Mouse (Mus musculus) embryonic facial prominence, embryonic 13.5 days (tissue): Measurements from ENCODE around the gene Nol4l. TPM values are rescaled to one million over a fixed set of nuclear protein-coding genes. Genes with fewer than 3 reads are reported as not detected.

Experiments
- ATAC-seq: fragments of 200-750 bp; cut with Nextera tagmentation; 2 replicates; pipeline ENCODE4 v1.8.0; 2017; ENCODE audit warnings: low read depth; ENCODE audit not compliant: insufficient number of reproducible peaks, insufficient read depth, low FRiP score, low TSS enrichment
- H3K27ac ChIP-seq: fragments of 300-500 bp; sonication (generic); 2 replicates; pipeline ENCODE4 v1.5.1; 2015; ENCODE audit warnings: moderate library complexity, mild to moderate bottlenecking, inconsistent platforms
- H3K27me3 ChIP-seq: fragments of 300-500 bp; sonication (generic); 2 replicates; pipeline ENCODE4 v1.6.1; 2015; ENCODE audit warnings: mild to moderate bottlenecking, inconsistent platforms
- H3K36me3 ChIP-seq: fragments of 300-500 bp; sonication (generic); 2 replicates; pipeline ENCODE4 v1.6.1; 2015; ENCODE audit warnings: mild to moderate bottlenecking, inconsistent platforms
- H3K4me1 ChIP-seq: fragments of 300-500 bp; sonication (generic); 2 replicates; pipeline ENCODE4 v1.6.1; 2015; ENCODE audit warnings: inconsistent platforms
- H3K4me2 ChIP-seq: fragments of 300-500 bp; sonication (generic); 2 replicates; pipeline ENCODE4 v1.6.1; 2015; ENCODE audit warnings: moderate library complexity, mild to moderate bottlenecking, inconsistent platforms
- H3K4me3 ChIP-seq: fragments of 300-500 bp; sonication (generic); 2 replicates; pipeline ENCODE4 v1.5.1; 2015; ENCODE audit warnings: mild to moderate bottlenecking, inconsistent platforms
- H3K9ac ChIP-seq: fragments of 300-500 bp; sonication (generic); 2 replicates; pipeline ENCODE4 v1.6.1; 2015; ENCODE audit warnings: mild to moderate bottlenecking, inconsistent platforms
- H3K9me3 ChIP-seq: fragments of 300-500 bp; sonication (generic); 2 replicates; pipeline ENCODE4 v1.6.1; 2016; ENCODE audit warnings: inconsistent platforms
- WGBS: fragments of 180-500 bp; shearing (Covaris S2); methylation state at CpG from one replicate; pipeline ENCODE4 v1.1.7; 2015; ENCODE audit warnings: mixed read lengths; 5-methylcytosine and 5-hydroxymethylcytosine counted together
- polyA plus RNA-seq: library from polyadenylated mRNA; unstranded; fragments of >200 nt; fragmentation: Nextera tagmentation; extraction: Ambion mirVana; gene quantifications from 2 replicates; pipeline ENCODE4 v1.2.1, GENCODE M21; 2015

Nol4l gene
- polyA plus RNA-seq, 1 experiment from 2014 or later = 12.4 TPM

DNA sequence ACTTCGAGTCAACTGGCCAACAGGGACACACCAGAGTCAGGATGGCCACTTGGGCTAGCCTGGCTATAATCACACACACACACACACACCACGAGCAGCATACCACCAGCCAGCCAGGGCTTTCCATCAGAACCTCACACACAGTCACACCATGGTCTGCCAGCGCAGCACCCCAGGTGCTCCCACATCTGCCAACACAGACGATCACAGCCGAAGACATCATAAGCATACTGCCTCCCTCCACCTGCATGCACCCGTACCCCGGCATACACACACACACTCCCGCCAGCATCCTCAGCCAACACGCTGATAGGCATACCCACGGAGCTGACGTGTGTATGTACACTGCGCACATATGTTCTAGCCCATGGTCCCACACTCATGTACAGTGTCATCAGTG lies 6.1 kb downstream of the Nol4l start:
- Histone ChIP-seq H3K9ac (no peak overlapping the region), H3K36me3 (no peaks in the 10 kb centered on the region), H3K4me1 (peaks cover 42% of the 10 kb centered on the region), H3K27me3 (peaks cover 33% of the 10 kb centered on the region), H3K4me3 (no peak overlapping the region), H3K27ac (no peak overlapping the region), H3K9me3 (no peaks in the 10 kb centered on the region), H3K4me2 (no peak overlapping the region)
- 86% methylated on average over 12 of the region's 12 CpGs for WGBS
- ATAC-seq = no peak

DNA sequence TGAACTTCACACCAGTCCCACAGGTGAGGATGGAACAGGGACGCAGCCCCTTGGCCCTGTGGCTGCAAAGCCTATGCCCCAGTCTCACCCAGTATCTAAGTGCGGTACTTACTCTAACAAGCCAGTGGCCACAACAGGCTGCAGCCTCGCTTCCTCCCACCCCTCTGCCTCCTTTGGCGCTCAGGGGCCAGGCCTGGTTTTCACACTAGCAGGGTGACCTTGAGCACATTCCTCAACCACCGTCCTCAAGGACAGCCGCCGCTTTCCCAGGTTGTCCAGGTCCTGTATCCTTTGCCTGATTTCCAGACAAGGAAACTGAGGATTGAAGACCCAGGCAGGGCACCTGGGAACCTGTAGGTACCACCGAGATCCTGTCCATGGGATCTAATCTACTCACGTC lies 6.6 kb downstream of the Nol4l start:
- H3K4me2 ChIP-seq = no peak overlapping the region
- H3K9ac ChIP-seq = no peak overlapping the region
- no peaks in the 10 kb centered on the region for H3K9me3 ChIP-seq
- no peak overlapping the region for H3K4me3 ChIP-seq
- no peak overlapping the region for H3K27ac ChIP-seq
- H3K27me3 ChIP-seq = peaks cover 28% of the 10 kb centered on the region
- peaks cover 37% of the 10 kb centered on the region for H3K4me1 ChIP-seq
- no peak for ATAC-seq
- WGBS = 72% methylated on average over 9 of the region's 9 CpGs
- H3K36me3 ChIP-seq = no peaks in the 10 kb centered on the region

DNA sequence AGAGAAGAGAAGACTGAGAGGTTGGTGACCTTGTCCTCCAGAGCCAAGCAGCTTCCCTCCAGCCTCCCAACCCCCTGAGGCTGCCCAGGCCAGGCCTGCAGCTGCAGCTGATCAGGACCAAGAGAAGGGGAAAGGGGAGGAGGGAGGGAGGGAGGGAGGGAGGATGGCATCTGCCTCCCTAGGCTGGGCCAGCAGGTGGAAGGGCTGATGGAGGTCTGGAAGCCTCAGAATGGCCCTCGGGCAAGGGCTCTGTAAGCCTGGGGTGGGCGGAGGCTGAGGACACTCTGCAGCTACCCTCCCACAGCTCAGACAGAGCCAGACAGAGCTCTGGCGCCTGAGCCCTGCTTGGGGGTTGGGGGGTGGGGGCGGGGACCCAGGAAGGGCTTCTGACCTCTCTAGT lies 7.5 kb downstream of the Nol4l start:
- Histone ChIP-seq H3K36me3 (no peaks in the 10 kb centered on the region), H3K27ac (no peak overlapping the region), H3K4me2 (no peak overlapping the region), H3K9ac (no peak overlapping the region), H3K4me1 (peaks cover 28% of the 10 kb centered on the region), H3K27me3 (peaks cover 19% of the 10 kb centered on the region), H3K4me3 (no peak overlapping the region), H3K9me3 (no peaks in the 10 kb centered on the region)
- WGBS = 17% methylated on average over 4 of the region's 4 CpGs
- ATAC-seq = peak; percentile 20; the same call in 1 of the 2 replicates

DNA sequence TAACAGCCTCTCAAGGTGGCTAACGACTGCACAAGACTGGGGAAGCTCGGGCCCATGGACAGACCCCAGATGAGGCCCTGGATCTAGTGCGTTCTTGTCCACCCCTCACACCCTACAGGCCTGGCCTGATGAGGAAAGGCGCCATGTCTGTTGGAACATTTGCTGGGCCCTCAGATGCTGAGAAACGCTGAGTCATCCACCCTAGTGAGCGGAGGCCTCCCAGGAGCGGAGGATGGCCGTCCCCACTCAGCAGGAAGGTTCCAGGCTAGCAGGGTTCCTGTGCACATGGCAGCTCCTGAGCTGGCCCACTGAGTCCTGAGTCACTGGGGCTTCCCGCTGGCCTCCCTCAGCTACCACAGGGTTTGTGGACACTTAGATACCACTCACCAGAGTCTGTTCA lies 9.7 kb downstream of the Nol4l start:
- WGBS = 74% methylated on average over 9 of the region's 9 CpGs

DNA sequence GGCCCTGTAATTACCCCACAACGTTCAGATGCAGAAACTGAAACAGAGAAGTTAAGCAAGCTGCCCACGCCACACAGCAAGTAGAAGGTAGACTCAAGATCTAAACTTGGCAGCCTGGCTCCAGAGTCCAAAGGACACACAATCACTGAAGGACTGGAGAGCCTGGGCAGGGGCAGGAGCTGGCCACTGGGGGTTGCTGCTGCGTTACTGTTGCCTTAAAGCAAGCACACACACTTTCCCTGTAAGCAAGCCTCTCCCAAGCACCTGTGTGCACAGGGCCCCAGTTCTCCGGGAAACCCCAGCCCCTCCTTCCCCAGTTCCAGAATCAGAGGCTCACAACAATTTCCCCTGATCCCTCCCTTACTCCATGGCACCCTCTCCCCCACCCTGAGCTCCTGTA lies 12.8 kb downstream of the Nol4l start:
- Histone ChIP-seq H3K4me3 (no peak overlapping the region), H3K4me1 (peaks cover 7% of the 10 kb centered on the region; the same call in 1 of the 2 replicates), H3K27ac (no peak overlapping the region), H3K9ac (peak overlapping the region; percentile 7; the same call in 1 of the 2 replicates), H3K27me3 (no peaks in the 10 kb centered on the region; the same call in 1 of the 2 replicates), H3K9me3 (no peaks in the 10 kb centered on the region), H3K36me3 (no peaks in the 10 kb centered on the region), H3K4me2 (no peak overlapping the region)
- ATAC-seq = no peak
- 41% methylated on average over 4 of the region's 4 CpGs for WGBS

More for the DNA sequence above, 9.7 kb downstream of the Nol4l start:
- Histone ChIP-seq H3K4me3 (no peak overlapping the region), H3K27me3 (no peaks in the 10 kb centered on the region; the same call in 1 of the 2 replicates), H3K4me1 (peaks cover 9% of the 10 kb centered on the region), H3K9ac (no peak overlapping the region), H3K27ac (no peak overlapping the region), H3K9me3 (no peaks in the 10 kb centered on the region), H3K4me2 (no peak overlapping the region), H3K36me3 (no peaks in the 10 kb centered on the region)
- ATAC-seq = no peak

DNA sequence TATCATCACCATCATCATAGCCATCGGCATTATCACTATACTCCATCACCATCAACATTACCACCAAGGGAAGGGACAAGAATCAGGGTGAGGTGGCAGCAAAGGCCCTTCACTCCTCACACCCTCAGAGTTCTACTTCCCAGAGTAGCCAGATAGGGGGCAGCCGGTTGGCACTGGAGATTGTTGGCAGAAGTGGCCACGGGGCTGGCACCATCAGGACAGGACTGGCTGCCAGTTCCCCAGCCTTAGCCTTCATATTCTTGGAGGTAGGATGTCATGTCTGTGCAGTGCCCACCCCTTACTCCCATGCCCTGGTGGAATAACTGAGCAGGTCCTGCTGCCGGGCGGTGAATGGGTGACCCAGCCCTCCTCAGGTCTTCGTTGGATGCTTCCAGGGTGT lies 14.2 kb downstream of the Nol4l start:
- WGBS = 84% methylated on average over 6 of the region's 6 CpGs
- no peaks in the 10 kb centered on the region for H3K36me3 ChIP-seq
- peaks cover 6% of the 10 kb centered on the region; the same call in 1 of the 2 replicates for H3K4me1 ChIP-seq
- no peak overlapping the region for H3K4me3 ChIP-seq
- H3K9ac ChIP-seq = no peak overlapping the region
- no peaks in the 10 kb centered on the region for H3K9me3 ChIP-seq
- H3K27me3 ChIP-seq = no peaks in the 10 kb centered on the region
- no peak for ATAC-seq
- H3K4me2 ChIP-seq = no peak overlapping the region
- no peak overlapping the region for H3K27ac ChIP-seq

DNA sequence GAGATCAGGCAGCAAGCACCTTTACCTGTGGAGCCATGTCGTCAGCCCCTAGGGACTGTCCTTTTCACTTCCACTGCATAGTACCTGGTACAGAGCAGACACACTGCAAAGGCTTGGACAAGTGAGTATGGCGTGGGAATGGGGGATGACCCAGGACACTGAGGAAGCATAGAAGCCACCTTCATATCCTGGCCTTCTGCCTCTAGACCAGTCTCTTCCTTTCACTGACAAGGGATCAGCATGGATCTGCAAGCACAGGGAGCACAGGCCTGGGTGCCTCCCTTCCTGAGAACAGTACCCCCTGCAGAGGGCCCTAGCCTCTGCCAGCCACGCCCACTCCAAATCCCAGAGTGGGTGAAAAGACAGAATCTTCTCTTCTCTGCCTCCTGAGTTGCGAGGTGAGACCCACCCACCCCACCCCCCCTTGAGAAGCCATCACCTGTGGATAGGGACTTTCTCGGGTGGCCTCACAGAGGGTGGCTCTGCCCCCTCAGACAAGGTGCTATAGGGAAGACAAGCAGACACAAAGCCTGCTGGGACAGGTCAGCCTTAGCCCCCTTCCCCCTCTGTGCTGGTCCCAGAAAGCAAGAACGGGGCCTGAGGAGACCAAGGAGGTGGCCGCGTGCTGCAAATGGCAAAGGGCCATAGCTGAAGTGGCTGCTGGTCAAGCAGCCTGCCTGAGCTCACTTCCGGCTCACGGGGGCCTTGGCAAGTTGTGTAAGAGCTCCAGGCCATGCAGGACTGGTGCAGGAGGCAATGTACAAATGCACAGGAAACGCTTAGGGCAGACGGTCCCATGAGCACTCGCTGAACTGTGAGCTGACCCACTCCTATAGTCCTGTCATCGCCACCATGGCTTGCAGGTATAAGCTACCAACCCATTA lies 15.0 kb downstream of the Nol4l start:
- H3K9ac ChIP-seq = no peak overlapping the region
- ATAC-seq = no peak; the same call in 1 of the 2 replicates
- H3K9me3 ChIP-seq = no peaks in the 10 kb centered on the region
- H3K27ac ChIP-seq = no peak overlapping the region
- H3K4me1 ChIP-seq = peaks cover 8% of the 10 kb centered on the region
- no peaks in the 10 kb centered on the region for H3K36me3 ChIP-seq
- H3K4me3 ChIP-seq = no peak overlapping the region
- H3K27me3 ChIP-seq = peaks cover 2% of the 10 kb centered on the region; the same call in 1 of the 2 replicates
- 68% methylated on average over 13 of the region's 14 CpGs for WGBS
- no peak overlapping the region for H3K4me2 ChIP-seq

DNA sequence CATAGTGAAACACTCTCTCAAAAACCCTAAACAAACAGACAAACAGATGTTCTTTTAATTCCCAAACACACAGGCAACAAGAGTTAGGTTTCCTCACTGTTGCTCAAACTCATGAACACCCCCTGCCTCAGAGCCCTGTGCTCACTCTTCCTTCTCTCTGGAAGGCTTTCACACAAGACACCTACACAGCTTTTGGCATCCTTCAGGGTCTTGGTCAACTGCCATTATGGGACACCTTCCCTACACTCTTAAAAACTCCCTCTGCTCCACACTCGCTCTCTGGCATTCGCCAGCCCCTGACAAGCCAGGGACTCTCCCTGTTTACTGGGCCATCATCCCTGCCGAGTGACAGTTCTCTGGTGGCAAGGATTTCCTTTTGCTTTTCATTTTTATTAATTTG lies 15.8 kb downstream of the Nol4l start:
- peaks cover 3% of the 10 kb centered on the region; the same call in 1 of the 2 replicates for H3K27me3 ChIP-seq
- no peaks in the 10 kb centered on the region for H3K36me3 ChIP-seq
- no peak overlapping the region for H3K4me2 ChIP-seq
- 85% methylated on average over 3 of the region's 3 CpGs for WGBS
- H3K4me3 ChIP-seq = no peak overlapping the region
- no peaks in the 10 kb centered on the region for H3K9me3 ChIP-seq
- H3K9ac ChIP-seq = no peak overlapping the region
- no peak overlapping the region for H3K27ac ChIP-seq
- H3K4me1 ChIP-seq = peaks cover 16% of the 10 kb centered on the region
- ATAC-seq = no peak

DNA sequence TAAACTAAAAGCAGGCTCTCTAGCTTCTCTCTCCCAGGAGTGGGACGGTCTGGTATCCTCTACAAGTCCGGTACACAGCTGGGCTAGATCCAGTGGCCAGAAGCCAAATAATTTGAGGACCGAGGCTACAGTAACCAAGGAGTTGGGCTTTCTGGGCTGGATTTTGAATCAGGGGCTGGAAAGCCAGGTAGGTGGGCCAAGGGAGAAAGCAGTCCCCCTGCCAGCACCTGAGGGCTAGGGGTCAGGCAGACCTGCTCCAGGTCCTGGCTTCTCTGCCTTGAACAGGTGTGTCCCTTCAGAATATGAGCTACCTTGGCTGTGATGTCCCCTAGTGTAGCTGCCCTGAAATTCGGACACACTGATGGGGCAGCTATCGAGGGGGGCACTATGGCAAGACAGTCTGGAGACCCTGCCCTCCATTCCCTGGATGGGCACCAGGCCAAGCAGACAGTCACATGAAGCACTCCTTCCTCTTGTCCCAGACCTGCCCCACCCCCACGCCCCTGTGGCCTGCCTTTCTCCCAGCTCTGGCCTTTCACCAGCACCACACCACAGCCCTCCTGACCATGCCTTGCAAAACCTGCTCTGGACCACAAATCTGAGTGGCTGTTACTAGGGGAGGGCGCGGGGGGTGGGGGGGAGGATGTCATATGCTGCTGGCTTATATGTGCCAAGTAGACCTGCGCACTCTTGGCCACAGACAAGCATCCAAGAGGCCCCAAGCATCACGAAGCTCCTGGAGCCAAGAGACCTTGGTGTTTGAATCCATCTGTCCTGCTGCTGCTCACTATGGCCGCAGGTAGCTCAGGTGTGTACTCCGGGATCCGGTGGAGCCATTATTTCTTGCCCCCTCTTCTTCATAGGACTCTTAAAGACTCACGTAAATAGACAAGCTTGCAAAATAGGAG lies 17.1 kb downstream of the Nol4l start:
- H3K4me2 ChIP-seq = no peak overlapping the region
- no peak overlapping the region for H3K9ac ChIP-seq
- no peaks in the 10 kb centered on the region for H3K36me3 ChIP-seq
- 77% methylated on average over 14 of the region's 14 CpGs for WGBS
- no peak overlapping the region for H3K4me3 ChIP-seq
- no peak overlapping the region for H3K27ac ChIP-seq
- no peaks in the 10 kb centered on the region for H3K9me3 ChIP-seq
- peaks cover 3% of the 10 kb centered on the region; the same call in 1 of the 2 replicates for H3K27me3 ChIP-seq
- ATAC-seq = no peak
- peaks cover 16% of the 10 kb centered on the region for H3K4me1 ChIP-seq

DNA sequence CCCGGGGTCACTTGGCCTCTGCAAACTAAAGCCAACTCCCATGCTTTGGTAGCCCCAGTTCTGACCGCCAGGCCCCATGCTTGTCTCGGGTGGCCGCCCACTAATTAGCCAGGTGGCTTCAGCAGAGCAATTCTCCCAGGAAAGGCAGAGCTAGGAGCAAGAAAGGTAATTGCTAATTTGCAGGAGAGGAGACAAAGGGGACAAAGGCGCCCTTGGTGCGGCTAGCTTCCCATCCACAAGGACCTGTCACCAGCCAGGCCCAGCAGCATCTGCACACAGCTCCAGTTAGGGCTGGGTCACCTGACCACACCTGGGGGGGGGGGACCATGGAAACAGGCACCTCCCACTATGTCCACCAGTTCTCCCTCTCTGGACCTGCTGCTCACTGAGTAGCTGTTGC lies 18.2 kb downstream of the Nol4l start:
- H3K9ac ChIP-seq = no peak overlapping the region
- H3K4me1 ChIP-seq = peaks cover 16% of the 10 kb centered on the region
- H3K27ac ChIP-seq = no peak overlapping the region
- peaks cover 3% of the 10 kb centered on the region; the same call in 1 of the 2 replicates for H3K27me3 ChIP-seq
- WGBS = 55% methylated on average over 6 of the region's 6 CpGs
- no peaks in the 10 kb centered on the region for H3K36me3 ChIP-seq
- no peak overlapping the region for H3K4me2 ChIP-seq
- H3K9me3 ChIP-seq = no peaks in the 10 kb centered on the region
- H3K4me3 ChIP-seq = no peak overlapping the region
- no peak for ATAC-seq

DNA sequence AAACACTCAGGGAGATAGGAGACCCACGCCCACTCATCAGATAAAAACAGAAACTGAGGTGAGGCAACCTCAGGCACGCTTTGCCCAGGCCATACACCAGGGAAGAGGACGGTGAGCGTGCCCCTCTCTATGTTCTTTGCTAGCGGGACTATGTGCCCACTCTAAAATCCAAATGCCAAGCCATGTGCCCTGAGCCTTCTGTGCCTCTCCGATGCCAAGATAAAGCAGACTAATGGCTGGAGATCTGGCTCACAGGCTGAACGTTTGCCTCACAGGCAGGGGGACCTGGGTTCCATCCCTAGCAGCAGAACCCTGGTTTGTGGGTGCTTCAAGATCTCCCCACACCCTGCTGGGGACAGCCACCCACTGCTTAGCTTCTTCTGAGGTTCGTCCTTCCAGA lies 19.6 kb downstream of the Nol4l start:
- H3K9ac ChIP-seq = no peak overlapping the region

More for the DNA sequence above, 19.6 kb downstream of the Nol4l start:
- 82% methylated on average over 8 of the region's 8 CpGs for WGBS
- Histone ChIP-seq H3K4me1 (peaks cover 16% of the 10 kb centered on the region), H3K9me3 (no peaks in the 10 kb centered on the region), H3K36me3 (no peaks in the 10 kb centered on the region), H3K27ac (no peak overlapping the region), H3K4me3 (no peak overlapping the region), H3K4me2 (no peak overlapping the region), H3K27me3 (peaks cover 3% of the 10 kb centered on the region; the same call in 1 of the 2 replicates)
- no peak for ATAC-seq
